Mouse (Mus musculus) kidney, adult 9 months (tissue): ENCODE measurements around the gene Plvap.

Source experiments
- DNase-seq: peaks from one replicate; pipeline ENCODE4 v3.0.0; 2022

The Plvap gene

DNA sequence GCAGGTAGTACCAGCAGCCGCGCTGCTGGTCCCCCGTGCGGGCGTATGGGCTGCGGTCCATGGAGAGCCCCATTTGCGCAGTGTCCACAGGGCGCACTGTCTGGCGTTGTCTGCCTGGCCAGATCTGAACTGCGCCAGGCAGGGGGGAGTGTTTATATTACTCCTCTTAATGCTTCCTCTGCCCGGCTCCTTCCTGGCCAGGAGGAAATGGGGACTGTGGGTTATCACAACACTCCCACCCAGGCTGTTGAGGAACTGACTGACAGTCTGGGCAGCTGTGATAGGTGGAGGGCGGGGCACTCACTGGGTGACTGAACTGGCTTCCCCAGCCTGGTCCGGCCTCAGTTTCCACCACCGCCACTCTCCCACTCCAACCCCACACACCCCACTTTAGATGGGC is at the start of gene Plvap:
Gene Plvap, minus strand, starts transcription at position 109 of the 400 bp plus-strand sequence.
- DNase-seq, result peak; percentile 60

- no peak for DNase-seq
Measured at GRCm38 (mm10) chr8:71560765-71561164, 49.2 kb upstream of the Plvap start.

DNA sequence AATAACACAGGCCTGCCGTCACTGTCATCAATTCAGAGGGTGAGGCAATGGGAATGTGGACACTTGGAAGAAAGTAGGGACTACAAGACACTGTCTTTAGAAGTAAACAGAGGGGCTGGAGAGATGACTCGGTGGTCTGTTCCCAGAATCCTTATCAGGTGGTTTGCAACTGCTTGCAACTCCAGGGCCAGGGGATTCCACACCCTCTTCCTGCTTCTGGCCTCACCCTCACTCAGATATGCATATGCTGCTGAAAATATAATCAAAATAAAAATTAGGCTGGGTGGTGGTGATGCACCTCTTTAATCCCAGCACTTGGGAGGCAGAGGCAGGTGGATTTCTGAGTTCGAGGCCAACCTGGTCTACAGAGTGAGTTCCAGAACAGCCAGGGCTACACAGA is 48.5 kb upstream of the Plvap start:
- DNase-seq, result no peak

DNA sequence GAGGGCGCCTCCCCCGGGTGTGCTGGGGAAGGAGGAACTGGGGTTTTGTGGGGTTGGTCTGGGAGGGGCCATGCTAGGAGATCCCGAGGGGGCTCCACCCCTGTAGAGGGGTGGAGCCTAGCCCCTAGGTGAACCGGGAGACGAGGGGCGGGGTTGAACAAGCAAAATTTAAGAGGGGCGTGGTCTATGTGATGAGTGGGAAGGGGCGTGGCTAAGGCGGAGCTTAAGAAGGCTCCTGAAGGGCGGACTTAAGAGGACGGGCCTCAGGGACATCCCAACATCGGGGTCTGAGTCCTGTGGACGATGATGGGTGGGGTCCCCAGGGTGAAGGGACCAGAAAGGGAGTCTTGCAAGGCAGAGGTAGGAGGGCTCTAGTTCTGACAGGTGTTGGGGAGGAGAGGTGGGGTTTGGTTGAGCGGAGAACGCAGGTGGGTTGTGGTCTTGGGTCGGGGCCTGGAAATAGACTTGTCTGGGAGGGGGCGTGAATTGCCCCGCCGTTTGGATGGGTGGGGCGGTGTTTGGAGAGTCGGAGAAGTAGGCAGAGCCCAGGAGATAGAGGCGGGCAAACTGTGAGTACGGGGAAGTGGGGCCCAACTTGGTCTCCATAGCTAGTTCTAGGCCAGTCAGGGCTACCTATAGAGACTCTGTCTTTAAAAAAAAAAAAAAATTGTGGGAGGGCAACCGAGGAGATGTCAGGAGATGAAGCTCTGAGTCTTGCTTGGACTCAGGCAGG is 47.6 kb upstream of the Plvap start:
- DNase-seq, result peak; percentile 90

- DNase-seq, result no peak
Measured at GRCm38 (mm10) chr8:71558071-71558957, 46.8 kb upstream of the Plvap start, which contains the start of gene Tmem221. TSS of gene Tmem221 (minus strand) at chr8:71558871.

DNA sequence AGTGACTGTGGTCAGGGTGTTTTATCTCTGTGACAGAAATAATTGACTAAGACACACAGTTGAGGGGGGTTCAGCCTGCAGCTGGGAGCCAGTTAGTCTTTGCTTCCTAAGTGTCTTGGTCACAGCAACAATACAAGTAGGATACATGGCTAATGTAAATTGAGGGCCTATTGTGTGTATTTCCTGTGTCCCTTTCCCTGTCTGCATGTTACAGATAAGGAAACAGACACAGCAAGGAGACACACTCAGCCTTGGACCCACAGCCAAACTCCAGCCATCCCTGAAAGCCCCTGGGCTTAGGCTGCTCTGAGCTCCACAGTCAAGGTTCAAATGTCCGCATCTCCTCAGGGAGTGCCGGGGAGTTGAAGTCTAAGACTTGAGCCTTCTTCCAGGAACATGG is 43.1 kb upstream of the Plvap start:
- DNase-seq, result no peak

DNA sequence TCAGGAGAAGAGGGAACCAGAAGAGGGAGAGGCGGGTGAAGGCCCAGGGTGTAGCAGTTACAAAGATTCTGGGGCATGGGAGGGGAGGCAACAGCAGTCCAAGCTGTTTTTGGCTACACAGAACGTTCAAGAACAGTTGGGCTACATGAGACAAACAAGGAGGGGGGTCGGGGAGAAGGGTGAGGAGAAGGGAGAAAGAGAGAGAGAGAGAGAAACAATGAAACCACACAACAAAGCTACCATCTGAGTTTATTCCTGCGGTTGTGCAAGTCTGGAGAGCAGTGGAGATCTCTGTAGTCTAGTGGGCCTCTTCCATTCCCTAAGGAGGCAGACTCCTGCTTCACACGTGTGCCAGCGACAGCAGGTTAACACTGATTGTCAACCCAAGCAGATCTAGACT is 42.4 kb upstream of the Plvap start:
- DNase-seq, result no peak

- DNase-seq, result no peak
Measured at GRCm38 (mm10) chr8:71552770-71553169, 41.2 kb upstream of the Plvap start.

DNA sequence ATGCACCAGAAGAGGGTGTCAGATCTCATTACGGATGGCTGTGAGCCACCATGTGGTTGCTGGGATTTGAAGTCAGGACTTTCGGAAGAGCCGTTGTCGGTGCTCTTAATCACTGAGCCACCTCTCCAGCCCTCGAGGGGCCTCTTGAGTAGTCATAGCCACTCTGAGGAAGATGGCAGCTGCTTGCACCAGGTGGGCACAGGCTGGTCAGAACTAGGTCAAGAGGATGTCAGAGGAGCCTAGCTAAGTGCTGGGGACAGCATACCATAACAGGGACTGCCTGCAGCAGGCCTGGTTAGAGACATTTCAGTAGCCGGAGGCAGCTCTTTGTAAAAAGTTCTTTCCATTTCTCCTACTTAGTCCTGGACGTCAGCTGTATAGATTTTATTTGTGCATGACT is 39.2 kb upstream of the Plvap start:
- DNase-seq, result no peak

- no peak for DNase-seq
Measured at GRCm38 (mm10) chr8:71547590-71547989, 36.0 kb upstream of the Plvap start.

DNA sequence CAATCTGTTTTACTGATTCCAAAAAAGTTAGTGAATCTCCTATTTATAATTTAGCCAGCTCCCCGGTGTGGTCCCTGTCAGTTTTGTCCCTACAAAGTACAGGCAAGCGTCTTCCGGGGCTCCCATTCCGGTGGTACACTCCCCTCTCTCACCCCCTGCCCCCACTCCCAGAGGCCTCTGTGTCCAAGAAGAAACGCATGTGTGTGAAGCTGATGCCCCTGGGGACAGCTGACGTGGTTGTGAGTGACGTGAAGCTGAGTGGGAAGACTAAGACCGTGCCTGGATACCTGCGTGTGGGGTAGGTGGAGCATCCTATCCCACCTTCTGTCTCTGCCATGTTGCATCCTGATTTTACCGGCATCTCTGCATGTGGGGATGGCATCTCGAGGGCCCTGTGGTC is 33.5 kb upstream of the Plvap start:
- DNase-seq, result no peak

GRCm38 (mm10) chr8:71543755-71544154 is 32.2 kb upstream of the Plvap start:
- DNase-seq, result no peak

DNA sequence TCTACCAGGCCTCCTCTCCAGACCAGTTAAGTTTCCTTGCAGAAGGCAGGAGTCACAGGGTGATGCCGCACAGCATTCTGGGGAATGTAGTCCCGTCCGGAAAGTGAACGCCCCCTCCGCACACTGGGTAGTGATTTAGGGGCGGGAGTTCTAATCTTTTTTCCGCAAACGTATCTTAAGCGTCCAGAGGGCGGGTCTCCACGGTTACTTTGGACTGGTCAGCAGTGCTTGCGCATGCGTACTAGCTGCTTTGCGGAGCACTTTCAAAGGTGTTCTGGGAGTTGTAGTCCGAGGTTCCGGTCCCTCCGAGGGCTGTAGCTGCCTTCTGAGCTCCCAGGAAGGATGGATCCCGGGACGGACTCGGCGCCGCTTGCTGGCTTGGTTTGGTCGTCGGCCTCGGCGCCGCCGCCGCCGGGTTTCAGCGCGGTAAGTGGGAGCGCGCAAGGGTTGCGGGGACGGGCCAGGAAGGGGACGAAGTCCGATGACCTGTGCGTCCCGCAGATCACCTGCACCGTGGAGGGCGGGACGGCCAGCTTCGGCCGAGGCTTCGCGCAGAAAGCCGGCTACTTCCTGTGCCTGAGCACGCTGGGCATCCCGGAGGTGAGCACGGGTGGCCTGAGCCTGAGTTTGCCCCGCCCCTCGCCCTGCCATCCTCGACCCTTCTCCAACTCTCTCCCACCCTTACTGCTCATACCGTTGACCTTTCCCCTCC is 31.2 kb upstream of the Plvap start, which contains the start of gene Mvb12a:
Gene Mvb12a, plus strand, starts transcription at position 291 of the 712 bp plus-strand sequence.
- peak; percentile 99 for DNase-seq

DNA sequence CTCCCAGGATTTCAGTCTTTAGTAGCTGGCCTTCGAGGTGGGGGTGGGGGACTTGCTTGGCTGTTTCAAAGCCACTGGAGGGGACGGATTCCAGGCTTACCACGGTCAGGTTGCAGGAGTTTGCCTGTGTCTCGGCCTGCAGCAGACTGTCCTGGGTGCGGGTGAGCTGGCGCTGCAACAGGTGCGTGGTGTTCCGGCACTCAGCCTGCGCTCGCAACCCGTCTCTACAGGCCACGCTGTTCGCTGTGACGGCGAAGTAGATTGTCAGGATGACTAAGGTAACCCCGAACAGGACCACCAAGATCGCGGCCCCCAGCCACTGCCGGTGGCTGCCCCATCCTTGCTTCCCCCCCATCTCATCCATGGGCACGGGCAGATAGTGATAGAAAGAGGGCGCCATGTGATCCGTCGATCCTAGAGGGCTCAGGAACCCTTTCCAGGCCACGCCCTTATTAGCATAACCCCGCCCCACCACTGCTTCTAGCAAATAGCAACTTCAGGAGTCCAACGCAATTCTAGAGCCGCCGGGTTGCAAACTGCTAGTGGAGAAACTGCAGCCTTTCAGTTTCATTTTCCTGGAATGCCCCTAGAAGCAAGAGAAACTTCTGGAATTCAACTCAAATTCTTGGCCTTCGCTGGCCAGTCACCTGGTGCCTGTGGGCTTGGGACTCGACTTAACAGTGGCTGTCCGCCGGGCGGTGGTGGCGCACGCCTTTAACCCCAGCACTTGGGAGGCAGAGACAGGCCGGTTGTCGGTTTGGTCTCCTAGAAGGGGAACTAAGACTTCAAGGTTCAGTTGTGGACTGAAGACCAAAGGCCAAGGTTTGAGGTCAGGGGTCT is 25.7 kb upstream of the Plvap start, which contains the start of gene Bst2:
Gene Bst2, minus strand, starts transcription at position 429 of the 840 bp plus-strand sequence.
- DNase-seq, result peak; percentile 95

DNA sequence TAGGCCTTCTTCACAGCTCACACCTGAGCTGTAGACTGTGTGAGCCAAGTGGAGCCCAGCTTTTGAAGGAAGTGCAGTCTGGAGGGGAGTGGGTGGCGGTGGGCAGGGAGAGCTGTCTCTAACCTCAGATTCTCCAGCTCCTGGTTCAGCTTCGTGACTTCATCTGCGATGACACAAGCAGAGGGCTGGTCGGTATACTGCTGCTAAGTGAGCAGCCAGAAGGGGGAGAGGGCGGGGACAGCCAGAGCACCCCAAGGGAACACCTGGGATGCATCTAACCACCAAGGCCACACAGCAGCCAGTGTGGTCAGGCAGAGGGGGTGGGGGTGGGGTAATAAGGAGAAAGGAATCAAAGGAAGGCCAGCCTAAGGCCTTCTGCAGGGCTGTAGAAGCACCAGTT is 24.1 kb upstream of the Plvap start:
- no peak for DNase-seq

DNA sequence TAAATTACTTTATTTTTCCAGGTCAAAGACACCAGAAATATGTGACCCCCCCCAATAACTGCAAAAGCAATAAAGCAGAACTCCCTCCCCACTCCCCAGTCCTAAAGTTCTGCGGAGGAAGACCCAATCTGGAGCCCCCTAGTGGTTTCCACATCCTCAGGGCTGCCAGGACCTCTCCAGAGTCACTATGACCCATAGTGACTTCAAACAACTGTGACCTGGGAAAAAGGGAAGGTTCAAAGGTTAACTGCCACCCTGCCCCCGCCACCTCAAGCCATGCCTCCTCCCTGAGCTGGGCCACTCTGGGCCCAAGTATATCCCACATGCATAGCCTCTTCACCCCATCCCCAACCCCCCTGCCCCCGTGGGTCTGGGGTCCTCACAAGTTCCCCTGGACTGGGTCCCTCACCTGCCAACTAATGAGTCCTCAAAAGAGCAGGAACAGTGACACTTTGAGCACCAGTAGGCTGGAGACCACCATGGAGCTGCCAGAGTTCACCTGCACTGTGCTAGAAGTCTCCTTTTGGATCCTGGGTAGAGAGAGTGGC is 22.8 kb upstream of the Plvap start:
- no peak for DNase-seq

GRCm38 (mm10) chr8:71530735-71531467 is 19.3 kb upstream of the Plvap start:
- DNase-seq, result peak; percentile 52

DNA sequence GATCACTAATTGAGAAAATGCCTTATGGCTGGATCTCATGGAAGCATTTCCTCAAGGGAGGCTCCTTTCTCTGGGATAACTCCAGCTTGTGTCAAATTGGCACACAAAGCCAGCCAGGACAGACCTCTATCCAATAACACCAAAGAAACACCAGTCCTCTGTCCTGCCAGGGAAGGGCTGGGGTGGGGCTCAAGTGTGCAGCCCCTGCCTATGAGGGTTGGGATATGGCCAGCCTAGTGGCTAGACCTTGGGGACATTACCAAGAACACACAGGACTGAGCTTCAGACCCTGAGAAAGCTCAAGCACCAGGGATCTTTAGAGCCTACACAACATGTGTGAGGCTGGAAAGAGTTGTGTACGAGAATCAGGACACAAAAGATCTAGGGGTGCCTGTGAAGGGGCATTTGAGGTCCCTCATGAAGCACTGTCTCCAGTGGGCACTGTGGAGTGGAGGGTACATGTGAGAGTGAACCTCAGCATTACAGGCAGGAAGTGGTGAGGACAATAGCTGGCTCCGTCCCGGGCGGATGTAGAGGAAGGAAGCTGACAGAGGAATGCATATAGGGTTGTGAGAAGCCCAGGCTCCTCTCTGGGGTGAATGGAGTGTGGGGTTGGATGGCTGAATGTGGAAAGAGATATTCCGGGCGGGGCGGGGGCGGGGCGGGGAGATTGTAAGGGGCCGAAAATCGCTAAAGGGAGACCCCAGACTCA is 17.0 kb upstream of the Plvap start:
- peak; percentile 49 for DNase-seq

- no peak for DNase-seq
Measured at GRCm38 (mm10) chr8:71527162-71527870, 15.8 kb upstream of the Plvap start.

DNA sequence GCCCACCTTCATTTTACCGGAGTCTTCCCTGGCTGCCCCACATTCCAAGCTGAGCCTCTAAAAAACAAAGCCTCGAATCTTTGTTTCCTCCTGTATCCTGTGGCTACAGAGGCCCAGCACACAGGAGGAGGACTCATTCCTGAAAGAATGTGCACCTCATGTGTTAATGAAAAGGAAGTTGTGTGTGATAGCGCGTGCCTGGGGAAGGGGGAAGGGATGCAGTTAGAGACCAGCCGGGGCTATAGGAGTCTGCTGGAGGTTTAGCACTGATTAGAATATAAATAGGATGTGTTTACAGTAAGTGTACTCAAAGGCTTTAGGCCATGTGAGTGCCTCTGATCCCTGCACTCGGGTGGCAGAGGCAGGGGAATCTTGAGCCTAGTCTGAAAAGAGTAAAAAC is 14.7 kb upstream of the Plvap start:
- no peak for DNase-seq
